Mouse (Mus musculus): ENCODE measurements around the gene Greb1. TPM values are rescaled to one million over a fixed set of nuclear protein-coding genes. Genes with fewer than 3 reads are reported as not detected.
A peak's percentile ranks its signal among the peaks of the same experiment; 100 is the strongest.

Greb1 gene
- total RNA-seq (2022), result 1 to 10 TPM in 2 of 4 experiments, under 1 TPM in 2; 0.78 to 1.5 (median 1.0) TPM

GRCm38 (mm10) chr12:16800259-16800958 is at the start of gene Greb1:
Gene Greb1 (minus strand): TSS chr12:16800886.
- DNase-seq (ENCODE audit: low spot score in 2 of 2), result no peak

- DNase-seq (ENCODE audit: low spot score in 2 of 2), result no peak
These were observed 49.1 kb upstream of the Greb1 start for GRCm38 (mm10) chr12:16849821-16850220.

- no peak for DNase-seq (ENCODE audit: low spot score in 2 of 2)
These were observed 47.8 kb upstream of the Greb1 start for GRCm38 (mm10) chr12:16848501-16848900.

GRCm38 (mm10) chr12:16847204-16847792 is 46.6 kb upstream of the Greb1 start:
- no peak for DNase-seq (ENCODE audit: low spot score in 2 of 2)

- no peak for DNase-seq (ENCODE audit: low spot score in 2 of 2)
These were observed 44.2 kb upstream of the Greb1 start for GRCm38 (mm10) chr12:16844623-16845592.

GRCm38 (mm10) chr12:16840842-16841782 is 40.4 kb upstream of the Greb1 start:
- no peak for DNase-seq (ENCODE audit: low spot score in 2 of 2)

GRCm38 (mm10) chr12:16837766-16838165 is 37.1 kb upstream of the Greb1 start:
- no peak for DNase-seq (ENCODE audit: low spot score in 2 of 2)

GRCm38 (mm10) chr12:16836188-16836587 is 35.5 kb upstream of the Greb1 start:
- peak; percentile 74 to 87 for DNase-seq (ENCODE audit: low spot score in 2 of 2)

- no peak for DNase-seq (ENCODE audit: low spot score in 2 of 2)
These were observed 34.0 kb upstream of the Greb1 start for GRCm38 (mm10) chr12:16834701-16835100.

GRCm38 (mm10) chr12:16831071-16831470 is 30.4 kb upstream of the Greb1 start:
- DNase-seq (ENCODE audit: low spot score in 2 of 2), result no peak

- no peak for DNase-seq (ENCODE audit: low spot score in 2 of 2)
These were observed 29.1 kb upstream of the Greb1 start for GRCm38 (mm10) chr12:16829785-16830184.

GRCm38 (mm10) chr12:16828505-16828904 is 27.8 kb upstream of the Greb1 start:
- DNase-seq (ENCODE audit: low spot score in 2 of 2), result peak; percentile 38 to 57

- DNase-seq (ENCODE audit: low spot score in 2 of 2), result no peak
These were observed 23.0 kb upstream of the Greb1 start for GRCm38 (mm10) chr12:16823701-16824100.

GRCm38 (mm10) chr12:16822181-16822734 is 21.6 kb upstream of the Greb1 start:
- DNase-seq (ENCODE audit: low spot score in 2 of 2), result no peak

- no peak for DNase-seq (ENCODE audit: low spot score in 2 of 2)
These were observed 20.1 kb upstream of the Greb1 start for GRCm38 (mm10) chr12:16820761-16821160.

GRCm38 (mm10) chr12:16818513-16818912 is 17.8 kb upstream of the Greb1 start:
- DNase-seq (ENCODE audit: low spot score in 2 of 2), result no peak

- DNase-seq (ENCODE audit: low spot score in 2 of 2), result no peak
These were observed 16.5 kb upstream of the Greb1 start for GRCm38 (mm10) chr12:16817147-16817546.

- no peak for DNase-seq (ENCODE audit: low spot score in 2 of 2)
These were observed 10.8 kb upstream of the Greb1 start for GRCm38 (mm10) chr12:16811477-16811876.

GRCm38 (mm10) chr12:16810525-16811431 is 10.1 kb upstream of the Greb1 start, which contains the start of gene E2f6:
Gene E2f6 (plus strand): TSS chr12:16810963.
- DNase-seq (ENCODE audit: low spot score in 2 of 2), result peak; percentile 62 to 76

Data from layer of hippocampus, adult 8-10 months (tissue).